Mouse (Mus musculus) megakaryocyte progenitor cell, adult 5-6 weeks (primary cell): ENCODE results near the gene Ggt1. TPM values are rescaled to one million over a fixed set of nuclear protein-coding genes. Genes with fewer than 3 reads are reported as not detected.
"Not testable (repeated sequence)": the region's sequence is repeated elsewhere in the genome, so short reads cannot be mapped to it uniquely, and the experiment has no call there.

Experiments
- ATAC-seq: replicated peaks from 2 replicates; pipeline ENCODE4 v1.8.0; 2016; ENCODE audit warnings: mild to moderate bottlenecking, moderate TSS enrichment, inconsistent platforms; ENCODE audit not compliant: poor library complexity
- total RNA-seq, 2 experiments: library from RNA; stranded (forward) in 1 of 2; stranded (reverse) in 1 of 2; fragments of 157-497, 149-512 nt in 1 of 2; fragments of 200-1000 nt in 1 of 2; gene quantifications; 2 replicates each; pipeline versions ENCODE4 v1.2.3 to v1.2.4; 2015 to 2017

Ggt1 gene
- total RNA-seq, 2 experiments from 2014 or later = not detected

GRCm38 (mm10) chr10:75548486-75548885, 12.9 kb upstream of the Ggt1 start:
- no peak for ATAC-seq

- no peak for ATAC-seq
Observed at GRCm38 (mm10) chr10:75549886-75550285, 11.5 kb upstream of the Ggt1 start.

DNA sequence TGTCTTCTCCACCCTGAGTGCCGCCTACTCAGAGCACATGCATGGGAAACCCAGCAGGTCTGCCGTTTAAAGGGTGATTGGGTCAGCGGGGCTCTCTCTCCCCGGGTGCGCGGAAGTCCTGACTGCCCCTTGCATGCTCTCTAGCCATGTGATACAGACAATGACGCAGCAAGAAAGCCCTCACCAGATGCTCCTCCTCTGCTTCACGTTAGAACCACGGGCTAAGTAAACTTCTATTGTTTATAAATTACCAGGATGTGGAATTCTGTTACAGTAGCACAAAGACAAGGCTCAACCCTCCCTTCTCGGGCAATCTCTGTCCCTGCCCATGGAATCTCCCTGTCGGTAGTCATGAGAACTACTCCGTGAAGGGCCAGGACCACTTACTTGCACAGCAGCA, 10.2 kb upstream of the Ggt1 start:
- ATAC-seq = peak; percentile 79

- ATAC-seq = no peak
Observed at GRCm38 (mm10) chr10:75552106-75552505, 9.3 kb upstream of the Ggt1 start.

DNA sequence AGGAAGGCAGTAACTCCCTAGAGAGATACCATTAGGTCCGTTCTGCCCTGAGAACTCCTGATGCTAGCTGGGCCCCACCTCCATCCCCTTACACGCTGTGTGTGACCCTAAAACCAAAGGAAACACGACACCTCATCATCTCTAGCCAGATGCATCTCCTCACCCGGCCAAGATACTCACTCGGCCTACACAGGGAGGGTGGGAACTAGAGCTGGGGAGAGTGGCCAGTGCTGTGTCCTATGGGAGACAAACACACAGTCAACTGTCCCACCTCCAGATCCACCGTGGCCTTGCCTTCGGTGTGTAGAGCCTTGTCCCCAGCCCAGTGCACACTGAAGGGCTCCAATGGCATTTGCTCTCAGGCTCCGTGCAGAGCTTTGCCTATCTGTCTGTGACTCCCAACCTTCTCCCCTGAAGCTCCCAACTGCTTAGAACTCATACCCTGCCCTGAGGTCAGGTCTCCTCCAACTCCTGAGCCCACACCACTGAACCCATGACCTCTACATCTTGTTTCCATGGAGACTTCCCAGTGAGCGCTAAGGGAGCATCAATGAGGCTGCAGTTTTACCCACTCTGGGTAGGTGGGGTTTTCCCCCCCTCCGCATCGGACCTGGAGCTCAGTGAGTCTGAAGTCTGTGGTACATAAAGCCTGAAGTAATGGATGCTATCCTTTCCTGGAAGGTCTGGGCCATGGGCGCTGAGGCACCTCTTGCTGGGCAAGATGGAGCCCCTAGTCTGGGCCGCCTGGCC, 8.5 kb upstream of the Ggt1 start:
- ATAC-seq = no peak

GRCm38 (mm10) chr10:75554090-75554489, 7.3 kb upstream of the Ggt1 start:
- ATAC-seq = peak; percentile 81

- no peak for ATAC-seq
Observed at GRCm38 (mm10) chr10:75555557-75555956, 5.8 kb upstream of the Ggt1 start.

DNA sequence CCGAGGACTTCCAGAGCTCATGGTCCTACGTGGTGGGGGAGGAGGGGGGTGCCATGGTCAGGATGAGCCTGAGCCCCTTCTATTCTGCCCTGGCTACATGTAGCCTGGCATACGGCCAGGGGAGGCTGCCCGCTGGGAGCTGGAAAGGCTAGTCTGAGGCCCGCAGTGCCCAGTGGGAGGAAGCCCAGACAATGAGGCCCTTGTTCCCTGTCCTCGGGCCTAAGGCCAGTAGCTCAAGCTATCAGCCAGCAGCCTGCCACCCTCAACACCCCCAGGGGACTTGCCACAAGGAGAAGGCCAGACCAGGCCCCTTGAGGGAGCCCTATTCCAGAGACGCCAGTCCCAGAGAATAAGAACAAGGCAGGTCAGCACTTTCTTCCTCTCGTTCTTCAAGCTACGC, 5.4 kb upstream of the Ggt1 start:
- no peak for ATAC-seq

DNA sequence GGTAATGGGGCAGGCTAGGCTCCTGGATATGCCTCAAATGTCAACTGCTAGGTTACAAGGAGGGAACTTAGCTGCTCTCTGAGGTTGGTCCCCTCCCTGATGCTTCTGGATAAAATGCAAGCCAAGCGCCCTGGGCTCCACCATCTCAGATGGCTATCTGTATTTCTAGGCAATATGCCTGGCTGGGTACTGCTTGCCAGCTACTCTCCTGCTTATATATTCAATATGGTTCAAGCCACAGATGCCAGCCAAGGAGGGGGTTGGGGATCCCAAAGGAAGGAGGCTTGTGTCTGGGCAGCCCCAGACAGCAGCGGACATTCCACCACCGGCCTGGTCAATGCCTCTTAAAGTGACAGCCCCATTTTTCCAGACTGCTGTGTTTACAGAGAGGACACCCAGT, 2.9 kb upstream of the Ggt1 start:
- peak; percentile 32; the same call in 1 of the 2 replicates for ATAC-seq

- no peak for ATAC-seq
Observed at GRCm38 (mm10) chr10:75559041-75559675, 2.2 kb upstream of the Ggt1 start.

DNA sequence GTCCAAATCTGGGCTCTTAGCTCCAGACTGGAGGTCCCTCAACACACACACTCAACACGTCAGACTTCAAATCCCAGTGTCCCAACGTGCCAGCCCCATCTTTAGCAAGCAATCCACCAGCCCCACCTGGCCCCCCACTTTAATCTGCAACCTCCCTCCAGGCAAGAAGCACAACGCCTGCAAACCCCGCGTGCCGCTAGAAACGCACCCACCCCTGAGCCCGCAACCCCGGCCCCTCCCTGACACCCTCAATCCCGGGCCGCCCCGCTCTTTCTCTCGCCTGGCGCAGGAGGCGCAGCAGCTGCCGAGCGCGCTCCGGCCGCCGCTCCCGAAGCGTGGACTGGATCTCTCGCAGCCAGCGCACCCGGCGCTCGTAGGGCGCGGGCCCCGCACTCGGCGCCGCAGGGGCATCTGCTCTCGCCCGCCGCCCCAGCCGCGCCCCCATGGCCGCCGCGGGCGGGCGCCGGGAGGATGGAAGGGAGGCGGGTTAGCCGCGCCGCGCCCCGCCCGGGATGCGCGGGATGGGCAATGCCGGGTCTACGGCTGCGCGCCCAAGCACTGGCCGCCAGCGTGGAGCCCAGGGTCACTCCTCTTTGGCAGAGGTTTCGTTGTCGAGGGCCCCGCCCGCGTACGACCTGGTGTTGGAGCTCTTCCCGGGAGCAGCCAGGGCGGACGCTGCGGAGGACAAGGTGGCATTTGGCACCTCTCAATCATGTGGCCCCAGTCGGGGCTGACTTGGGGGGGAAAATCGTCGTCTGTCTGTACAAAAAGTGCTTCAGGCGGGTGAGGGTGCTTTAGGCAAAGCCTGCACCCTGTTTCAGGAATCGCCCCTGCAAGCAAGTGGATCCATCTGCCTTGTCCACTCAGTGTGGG, 1.5 kb upstream of the Ggt1 start, which contains the start of gene Lrrc75b:
TSS of gene Lrrc75b (minus strand) at position 655 of the 873 bp plus-strand sequence.
- no peak for ATAC-seq

DNA sequence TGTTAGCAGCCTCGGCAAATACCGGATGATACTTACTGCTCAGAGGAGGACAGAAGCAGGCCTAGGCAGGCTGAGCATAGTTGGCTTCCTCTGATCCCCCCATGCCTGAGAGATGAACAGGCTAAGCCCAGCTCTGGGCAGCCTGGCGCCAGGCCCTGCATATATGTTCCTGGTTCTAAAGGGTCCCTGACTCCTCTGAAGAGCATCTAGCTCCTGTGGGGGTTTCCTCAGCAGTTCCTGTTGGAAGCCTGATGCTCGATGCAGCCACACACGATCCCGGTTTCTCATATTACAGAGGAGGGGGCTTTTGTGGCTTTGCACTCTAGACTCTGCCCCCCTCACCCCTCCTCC, 880 bp upstream of the Ggt1 start:
- no peak for ATAC-seq

DNA sequence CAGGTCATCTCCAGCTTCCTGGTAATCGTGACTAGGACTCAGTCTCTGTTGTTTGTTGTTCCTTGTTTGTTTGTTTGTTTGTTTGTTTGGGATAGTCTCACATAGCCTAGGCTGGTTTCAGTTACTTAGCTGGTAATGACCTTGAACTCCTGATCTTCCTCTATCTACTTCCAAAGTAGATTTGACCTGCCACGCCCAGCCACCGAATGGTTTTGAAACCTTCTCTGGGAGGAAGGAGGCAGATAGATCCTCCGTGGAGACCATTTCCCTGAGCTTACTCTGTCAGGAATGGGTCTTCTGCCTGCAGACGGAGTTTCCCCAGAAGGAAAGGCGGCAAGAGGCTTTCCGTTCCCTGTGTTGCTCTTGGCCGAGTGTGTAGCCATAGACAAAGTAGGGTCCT, 1.2 kb downstream of the Ggt1 start:
- no peak for ATAC-seq

GRCm38 (mm10) chr10:75564687-75565265, 3.4 kb downstream of the Ggt1 start:
- peak; percentile 27 for ATAC-seq

DNA sequence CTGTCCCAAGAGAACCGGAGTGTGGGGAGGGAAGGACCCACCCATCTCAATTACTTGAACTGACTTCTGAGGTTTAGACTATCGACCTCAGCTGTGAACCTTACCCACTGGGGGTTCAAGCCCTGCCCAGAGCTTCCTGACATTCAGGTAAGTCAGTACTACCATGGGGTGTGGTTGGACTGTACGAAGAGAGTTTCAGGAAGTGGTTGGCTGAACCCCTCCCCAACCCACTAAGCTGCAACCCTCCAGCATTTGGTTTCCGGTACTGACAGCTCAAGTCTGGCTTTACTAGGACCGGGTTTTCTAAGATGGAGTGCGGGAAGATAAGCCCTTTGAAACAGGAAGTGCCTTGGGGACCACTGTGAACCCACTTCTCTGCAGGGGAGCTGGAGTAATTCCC, 4.0 kb downstream of the Ggt1 start:
- peak; percentile 71 for ATAC-seq

- ATAC-seq = no peak
Observed at GRCm38 (mm10) chr10:75565906-75566305, 4.5 kb downstream of the Ggt1 start.

- no peak for ATAC-seq
Observed at GRCm38 (mm10) chr10:75566321-75566720, 4.9 kb downstream of the Ggt1 start.

DNA sequence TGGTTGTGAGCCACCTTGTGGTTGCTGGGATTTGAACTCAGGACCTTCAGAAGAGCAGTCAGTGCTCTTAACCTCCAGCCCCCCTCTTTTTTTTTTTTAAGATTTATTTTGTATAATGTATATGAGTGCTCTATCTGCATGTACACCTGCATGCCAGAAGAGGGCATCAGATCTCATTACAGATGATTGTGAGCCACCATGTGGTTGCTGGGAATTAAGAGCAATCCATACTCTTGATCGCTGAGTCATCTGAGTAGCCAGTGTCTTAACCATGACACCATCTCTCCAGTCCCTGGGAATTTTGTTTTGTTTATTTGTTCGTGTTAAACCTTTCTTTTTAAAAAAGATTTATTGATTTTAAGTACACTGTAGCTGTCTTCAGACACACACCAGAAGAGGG, 5.4 kb downstream of the Ggt1 start:
- ATAC-seq = not testable (repeated sequence)

GRCm38 (mm10) chr10:75568029-75568428, 6.6 kb downstream of the Ggt1 start:
- no peak for ATAC-seq

- no peak for ATAC-seq
Observed at GRCm38 (mm10) chr10:75568441-75568840, 7.0 kb downstream of the Ggt1 start.

DNA sequence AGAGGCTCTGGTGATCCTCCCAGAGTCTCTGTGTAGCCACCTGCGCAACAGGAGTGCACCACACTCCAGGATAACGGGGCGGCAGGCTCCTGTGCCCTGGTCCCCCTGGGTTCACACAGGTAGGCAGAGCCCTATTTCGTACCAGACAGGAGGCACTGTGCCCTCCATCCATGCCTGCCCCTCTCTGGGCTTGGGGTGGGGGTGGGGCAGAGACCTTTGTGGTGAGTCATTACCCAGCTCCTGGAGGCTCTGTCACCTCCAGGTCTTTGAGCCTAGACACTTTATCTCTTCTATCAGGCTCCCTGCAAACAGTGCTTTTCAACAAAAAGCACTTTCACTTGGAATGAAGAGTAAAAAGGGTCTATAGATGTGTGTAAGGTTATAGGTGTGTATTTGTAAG, 7.4 kb downstream of the Ggt1 start:
- no peak for ATAC-seq
